Mouse (Mus musculus): ENCODE measurements around the gene Flot2. TPM values are rescaled to one million over a fixed set of nuclear protein-coding genes. Genes with fewer than 3 reads are reported as not detected.

Gene Flot2
- total and polyA plus RNA-seq, 2 experiments from 2014 or later = 87.1 to 92.7 TPM

DNA sequence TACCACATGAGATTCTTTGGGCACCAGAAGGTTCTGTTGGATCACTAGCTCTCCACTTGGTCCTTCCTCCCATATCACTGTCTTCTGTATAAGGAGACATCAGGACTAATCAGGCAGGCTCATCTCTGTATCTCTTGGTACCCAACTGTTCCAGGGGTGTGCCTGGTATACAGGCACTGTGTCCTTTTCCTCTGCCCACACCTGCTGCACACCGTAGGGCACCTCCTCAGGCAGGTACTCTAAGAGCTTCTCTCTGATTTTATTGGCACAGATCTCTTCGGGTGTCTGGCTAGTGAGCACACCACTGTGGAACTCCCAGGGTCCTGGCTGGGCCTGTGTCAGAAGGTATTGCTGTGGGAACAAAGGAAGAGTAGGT is 36.5 kb downstream of the Flot2 start:
- no peaks in the 10 kb centered on the region for H3K9me3 ChIP-seq (ENCODE audit: low read length)
- H3K4me3 ChIP-seq (ENCODE audit: low read depth, low read length) = no peak overlapping the region
- ATAC-seq (ENCODE audit: low FRiP score) (no peak), DNase-seq (ENCODE audit: low spot score) (no peak)
- H3K27me3 ChIP-seq (ENCODE audit: insufficient read depth, low read length) = no peaks in the 10 kb centered on the region
- H3K9ac ChIP-seq (replicated peaks; ENCODE audit: low read length, poor library complexity, severe bottlenecking) = no peak overlapping the region
- TF ChIP-seq CTCF (IDR thresholded peaks at IDR 0.05) = no peak
- H3K36me3 ChIP-seq (ENCODE audit: insufficient read depth, low read length) = peaks cover 43% of the 10 kb centered on the region
- no peaks in the 10 kb centered on the region for H3K4me1 ChIP-seq (ENCODE audit: insufficient read depth, low read length)
- no peak overlapping the region for H3K27ac ChIP-seq (ENCODE audit: low read depth, low read length)
- WGBS = 97% methylated on average over 2 of the region's 2 CpGs
- no peak overlapping the region for H3K4me2 ChIP-seq (ENCODE audit: low read depth, low read length, poor library complexity, severe bottlenecking)

DNA sequence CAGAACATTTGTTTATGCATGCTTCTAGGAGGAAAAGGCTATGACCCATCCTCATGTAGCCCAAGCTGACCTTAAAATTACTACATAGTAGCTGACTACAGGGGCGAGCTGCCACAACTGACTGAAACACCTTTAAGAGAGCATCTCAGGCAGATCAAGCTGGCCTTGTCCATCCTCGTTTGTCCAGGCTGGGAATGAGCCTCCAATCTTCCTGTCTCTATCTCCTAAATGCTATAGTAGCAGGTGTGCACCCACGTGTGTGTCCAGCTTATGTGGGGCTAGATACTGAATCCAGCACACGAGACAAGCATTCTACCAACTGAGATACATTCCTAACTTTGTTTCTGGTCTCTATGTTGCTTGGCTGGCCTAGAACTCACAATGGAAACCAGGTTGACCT is 36.9 kb downstream of the Flot2 start:
- no peaks in the 10 kb centered on the region for H3K27me3 ChIP-seq (ENCODE audit: insufficient read depth, low read length)
- WGBS = 87% methylated on average over 4 of the region's 4 CpGs
- DNase-seq (ENCODE audit: low spot score) (no peak), ATAC-seq (ENCODE audit: low FRiP score) (no peak)
- H3K4me2 ChIP-seq (ENCODE audit: low read depth, low read length, poor library complexity, severe bottlenecking) = no peak overlapping the region
- peaks cover 43% of the 10 kb centered on the region for H3K36me3 ChIP-seq (ENCODE audit: insufficient read depth, low read length)
- H3K9me3 ChIP-seq (ENCODE audit: low read length) = no peaks in the 10 kb centered on the region
- H3K27ac ChIP-seq (ENCODE audit: low read depth, low read length) = no peak overlapping the region
- H3K4me1 ChIP-seq (ENCODE audit: insufficient read depth, low read length) = no peaks in the 10 kb centered on the region
- H3K9ac ChIP-seq (replicated peaks; ENCODE audit: low read length, poor library complexity, severe bottlenecking) = no peak overlapping the region
- TF ChIP-seq CTCF (IDR thresholded peaks at IDR 0.05) = no peak
- H3K4me3 ChIP-seq (ENCODE audit: low read depth, low read length) = no peak overlapping the region

DNA sequence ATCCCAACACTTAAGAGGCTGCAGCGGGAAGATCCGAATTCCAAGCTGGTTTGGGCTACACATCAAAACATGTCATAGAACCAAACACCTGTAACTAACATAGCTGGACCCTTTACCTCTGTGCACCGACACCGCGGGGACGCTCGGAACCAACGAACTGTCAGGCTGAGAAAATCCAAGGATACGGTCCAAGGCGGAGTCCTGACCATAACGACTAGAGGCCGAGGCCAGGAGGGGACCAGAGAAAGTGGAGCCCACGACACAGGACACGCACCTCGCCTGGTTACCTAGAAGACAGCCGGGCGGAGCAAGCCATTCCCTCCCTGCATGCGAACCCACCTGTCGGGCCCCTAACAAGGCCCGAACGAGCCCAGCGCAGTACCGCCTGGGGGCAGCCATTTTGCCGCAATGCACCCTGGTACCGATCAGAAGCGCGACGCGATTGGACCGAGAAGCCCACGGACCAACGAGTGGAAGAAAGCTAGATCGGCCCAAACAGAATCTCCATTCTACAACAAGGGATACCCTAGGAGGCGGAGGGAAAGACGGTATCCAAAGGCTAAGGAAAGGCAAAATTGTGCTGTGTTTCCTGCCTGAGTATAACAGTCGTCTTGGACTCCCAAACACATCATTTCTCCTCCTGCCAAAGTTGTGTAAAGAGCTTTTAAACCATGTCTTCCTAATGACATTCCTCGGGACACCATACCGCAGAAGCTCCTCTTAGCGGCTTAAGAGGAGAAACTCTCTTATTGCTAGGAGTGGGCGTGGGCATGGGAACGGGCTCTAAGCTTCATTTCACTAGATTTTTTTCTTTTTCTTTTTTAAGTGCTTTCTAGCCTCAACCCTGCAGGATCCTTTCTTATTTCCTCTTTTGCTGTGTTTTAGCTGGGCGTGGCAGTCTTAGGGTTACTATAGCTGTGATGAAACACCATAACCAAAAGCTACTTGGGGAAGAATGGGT is 42.5 kb downstream of the Flot2 start, which contains the start of gene Eral1:
TSS of gene Eral1 (minus strand) at position 423 of the 961 bp plus-strand sequence.
- peak; percentile 29 for TF ChIP-seq CTCF (IDR thresholded peaks at IDR 0.05)
- Histone ChIP-seq H3K4me1 (ENCODE audit: insufficient read depth, low read length) (no peaks in the 10 kb centered on the region), H3K36me3 (ENCODE audit: insufficient read depth, low read length) (peaks cover 14% of the 10 kb centered on the region), H3K4me3 (ENCODE audit: low read depth, low read length) (peak within 1 kb of the TSS; percentile 85), H3K27me3 (ENCODE audit: insufficient read depth, low read length) (no peaks in the 10 kb centered on the region), H3K27ac (ENCODE audit: low read depth, low read length) (peak within 1 kb of the TSS; percentile 84), H3K9ac (replicated peaks; ENCODE audit: low read length, poor library complexity, severe bottlenecking) (peak within 1 kb of the TSS; percentile 91), H3K4me2 (ENCODE audit: low read depth, low read length, poor library complexity, severe bottlenecking) (peak within 1 kb of the TSS; percentile 63), H3K9me3 (ENCODE audit: low read length) (no peaks in the 10 kb centered on the region)
- DNase-seq (ENCODE audit: low spot score) (peak; percentile 95), ATAC-seq (ENCODE audit: low FRiP score) (peak; percentile 89)
- WGBS = 1% methylated on average over 42 of the region's 42 CpGs

DNA sequence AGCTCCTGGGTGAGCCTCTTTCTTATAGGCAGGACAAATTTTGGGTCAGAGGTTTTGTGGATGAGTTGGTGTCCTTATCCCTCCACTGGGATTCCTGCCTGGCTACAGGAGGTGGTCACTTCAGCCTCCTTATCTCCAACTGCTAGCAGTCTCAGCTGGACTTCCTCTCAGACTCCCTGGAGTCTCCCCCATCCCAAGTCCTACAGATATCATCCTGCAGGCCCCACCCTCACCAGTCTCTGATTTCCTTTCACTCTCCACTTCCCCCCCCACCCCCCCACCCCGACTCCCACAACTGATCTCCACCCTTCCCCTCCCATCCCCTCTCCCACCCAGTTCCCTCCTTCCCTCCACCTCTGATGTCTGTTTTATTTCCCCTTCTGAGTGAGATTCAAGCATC is 45.9 kb downstream of the Flot2 start:
- no peak overlapping the region for H3K27ac ChIP-seq (ENCODE audit: low read depth, low read length)
- H3K4me1 ChIP-seq (ENCODE audit: insufficient read depth, low read length) = no peaks in the 10 kb centered on the region
- H3K9ac ChIP-seq (replicated peaks; ENCODE audit: low read length, poor library complexity, severe bottlenecking) = no peak overlapping the region
- H3K27me3 ChIP-seq (ENCODE audit: insufficient read depth, low read length) = no peaks in the 10 kb centered on the region
- ATAC-seq (ENCODE audit: low FRiP score) = no peak
- TF ChIP-seq CTCF (IDR thresholded peaks at IDR 0.05) = no peak
- no peak for DNase-seq (ENCODE audit: low spot score)
- no peaks in the 10 kb centered on the region for H3K36me3 ChIP-seq (ENCODE audit: insufficient read depth, low read length)
- no peak overlapping the region for H3K4me3 ChIP-seq (ENCODE audit: low read depth, low read length)
- 18% methylated on average over 1 of the region's 1 CpGs for WGBS
- no peak overlapping the region for H3K4me2 ChIP-seq (ENCODE audit: low read depth, low read length, poor library complexity, severe bottlenecking)
- H3K9me3 ChIP-seq (ENCODE audit: low read length) = no peaks in the 10 kb centered on the region

DNA sequence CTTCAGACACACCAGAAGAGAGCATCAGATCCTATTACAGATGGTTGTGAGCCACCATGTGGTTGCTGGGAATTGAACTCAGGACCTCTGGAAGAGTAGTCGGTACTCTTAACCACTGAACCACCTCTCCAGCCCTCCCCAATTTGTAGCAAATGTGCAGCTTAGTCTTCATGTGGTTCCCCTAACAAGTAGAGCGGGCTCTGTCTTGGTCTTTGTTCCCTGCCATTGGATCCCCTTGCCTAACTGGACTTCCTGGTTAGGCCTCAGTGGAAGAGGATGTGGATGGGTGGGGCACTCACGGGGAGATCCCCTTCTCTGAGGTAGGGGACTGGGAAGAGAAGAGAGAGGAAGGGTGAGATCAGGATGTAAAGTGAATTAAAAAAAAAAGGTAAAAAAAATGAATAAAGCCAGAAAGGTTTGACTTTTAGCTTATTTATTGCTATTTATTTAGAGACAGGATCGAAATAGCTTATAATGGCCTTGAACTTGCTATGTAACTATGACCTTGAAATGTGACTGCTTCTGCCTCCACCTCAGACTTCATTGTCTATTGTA is 49.3 kb downstream of the Flot2 start:
- no peaks in the 10 kb centered on the region for H3K9me3 ChIP-seq (ENCODE audit: low read length)
- H3K9ac ChIP-seq (replicated peaks; ENCODE audit: low read length, poor library complexity, severe bottlenecking) = no peak overlapping the region
- no peak overlapping the region for H3K4me3 ChIP-seq (ENCODE audit: low read depth, low read length)
- ATAC-seq (ENCODE audit: low FRiP score) = no peak
- no peak overlapping the region for H3K4me2 ChIP-seq (ENCODE audit: low read depth, low read length, poor library complexity, severe bottlenecking)
- no peak for DNase-seq (ENCODE audit: low spot score)
- H3K27me3 ChIP-seq (ENCODE audit: insufficient read depth, low read length) = no peaks in the 10 kb centered on the region
- WGBS = 90% methylated on average over 4 of the region's 4 CpGs
- no peaks in the 10 kb centered on the region for H3K4me1 ChIP-seq (ENCODE audit: insufficient read depth, low read length)
- TF ChIP-seq CTCF (IDR thresholded peaks at IDR 0.05) = no peak
- H3K36me3 ChIP-seq (ENCODE audit: insufficient read depth, low read length) = no peaks in the 10 kb centered on the region
- H3K27ac ChIP-seq (ENCODE audit: low read depth, low read length) = no peak overlapping the region

DNA sequence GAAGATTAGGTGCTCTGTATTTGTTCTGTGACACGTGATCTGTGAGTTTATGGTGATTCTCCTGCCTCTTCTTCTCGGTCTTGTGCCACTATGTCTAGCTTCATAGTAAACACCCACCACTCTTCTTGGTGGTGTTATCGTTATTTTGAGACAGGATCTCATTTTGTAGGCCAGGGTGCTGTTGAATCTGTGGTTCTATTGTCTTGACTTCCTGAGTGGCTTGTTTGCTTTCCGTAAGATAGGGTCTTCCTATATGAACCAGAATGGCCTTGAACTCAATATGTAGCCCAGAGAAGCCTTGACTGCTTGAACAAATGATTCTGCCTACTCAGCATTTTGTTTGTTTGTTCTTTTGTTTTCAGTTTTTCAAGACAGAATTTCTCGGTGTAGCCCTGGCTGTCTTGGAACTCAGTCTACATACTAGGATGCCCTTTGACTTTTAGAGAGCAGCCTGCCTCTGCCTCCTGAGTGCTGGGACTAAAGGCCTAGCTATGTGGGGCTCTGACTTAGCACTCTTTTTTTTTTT is 50.1 kb downstream of the Flot2 start:
- Histone ChIP-seq H3K27ac (ENCODE audit: low read depth, low read length) (no peak overlapping the region), H3K4me2 (ENCODE audit: low read depth, low read length, poor library complexity, severe bottlenecking) (no peak overlapping the region), H3K4me1 (ENCODE audit: insufficient read depth, low read length) (no peaks in the 10 kb centered on the region), H3K36me3 (ENCODE audit: insufficient read depth, low read length) (no peaks in the 10 kb centered on the region), H3K9ac (replicated peaks; ENCODE audit: low read length, poor library complexity, severe bottlenecking) (no peak overlapping the region), H3K4me3 (ENCODE audit: low read depth, low read length) (no peak overlapping the region), H3K27me3 (ENCODE audit: insufficient read depth, low read length) (no peaks in the 10 kb centered on the region), H3K9me3 (ENCODE audit: low read length) (no peaks in the 10 kb centered on the region)
- DNase-seq (ENCODE audit: low spot score) (no peak), ATAC-seq (ENCODE audit: low FRiP score) (no peak)
- 85% methylated on average over 5 of the region's 5 CpGs for WGBS
- TF ChIP-seq CTCF (IDR thresholded peaks at IDR 0.05) = no peak
